Mouse (Mus musculus): ENCODE results near the gene Ms4a6d.
"Not testable (repeated sequence)": the region's sequence is repeated elsewhere in the genome, so short reads cannot be mapped to it uniquely, and the experiment has no call there.

The Ms4a6d gene

DNA sequence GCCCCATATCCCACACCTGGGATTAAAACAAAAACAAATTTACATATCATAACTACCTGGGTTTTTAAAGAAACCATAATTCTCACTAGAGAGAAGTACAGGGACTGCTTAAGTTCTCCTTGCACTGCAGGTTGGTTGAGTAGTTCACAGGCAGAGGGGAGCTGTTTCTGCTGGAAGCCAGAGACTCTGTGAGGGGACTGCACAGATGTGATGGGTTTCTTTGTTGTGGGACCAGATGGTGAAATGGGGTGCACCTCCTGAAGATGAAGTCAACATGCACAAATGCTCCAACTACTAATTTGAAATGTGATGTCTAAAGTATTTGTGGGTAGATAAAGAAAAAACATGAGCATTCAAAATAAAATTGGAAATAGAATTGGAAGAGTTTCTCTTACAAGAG is 56.7 kb downstream of the Ms4a6d start:
- DNase-seq, result no peak

- DNase-seq, result not testable (repeated sequence)
Measured at GRCm38 (mm10) chr19:11544383-11544782, 60.3 kb downstream of the Ms4a6d start.

- not testable (repeated sequence) for DNase-seq
Measured at GRCm38 (mm10) chr19:11540166-11540821, 64.4 kb downstream of the Ms4a6d start.

DNA sequence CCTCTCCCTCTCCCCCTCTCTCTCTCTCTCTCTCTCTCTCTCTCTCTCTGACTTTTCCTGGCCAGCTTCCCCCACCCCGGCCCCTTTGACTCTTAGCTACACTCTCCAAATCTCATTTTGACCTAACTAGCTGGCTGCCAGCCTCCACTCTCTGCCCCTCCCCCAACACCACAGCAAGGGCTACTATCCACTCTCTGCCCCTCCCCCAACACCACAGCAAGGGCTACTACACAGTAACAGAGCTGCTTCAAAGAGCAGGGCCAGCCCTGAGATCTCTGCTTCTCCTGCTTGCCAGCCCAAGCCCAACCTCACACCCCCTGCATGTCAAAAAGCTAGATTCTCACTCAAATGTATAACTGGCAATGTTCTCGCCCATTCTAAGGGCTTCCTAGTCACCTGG is 67.3 kb downstream of the Ms4a6d start:
- no peak for DNase-seq

All from kidney, postnatal 14 days (tissue).